Mouse (Mus musculus): ENCODE results near the gene Mis18a. TPM values are rescaled to one million over a fixed set of nuclear protein-coding genes. Genes with fewer than 3 reads are reported as not detected.

Mis18a gene
- polyA plus RNA-seq, 2 experiments, result 31.1 to 46.7 TPM

- no peak overlapping the region for H3K27ac ChIP-seq
- H3K27me3 ChIP-seq (ENCODE audit: control insufficient read depth, insufficient read depth, low read length), result no peaks in the 10 kb centered on the region
- no peaks in the 10 kb centered on the region for H3K36me3 ChIP-seq (replicated peaks; ENCODE audit: control insufficient read depth, insufficient read depth, low read depth)
- H3K9ac ChIP-seq (replicated peaks), result no peak overlapping the region
- H3K4me3 ChIP-seq (ENCODE audit: insufficient read depth in 1 of 2, low read depth in 2 of 2, low read length in 2 of 2), result no peak overlapping the region
- ATAC-seq (ENCODE audit: insufficient read depth) (no peak), DNase-seq (ENCODE audit: low read depth in 3 of 3, low spot score in 3 of 3) (no peak)
- no peaks in the 10 kb centered on the region for H3K9me3 ChIP-seq (ENCODE audit: control insufficient read depth, low read length)
- H3K4me1 ChIP-seq (replicated peaks; ENCODE audit: control insufficient read depth in 2 of 2, insufficient read depth in 2 of 2, low read length in 1 of 2), result no peaks in the 10 kb centered on the region; a peak in 1 of 4 replicates
- no peak overlapping the region for H3K4me2 ChIP-seq (ENCODE audit: low read depth)
- no peak for TF ChIP-seq EP300 (IDR thresholded peaks at IDR 0.05; ENCODE audit: low read depth)
- no peak for TF ChIP-seq CTCF (IDR thresholded peaks at IDR 0.05; ENCODE audit: low read depth)
- 55% methylated on average over 13 of the region's 13 CpGs for WGBS (ENCODE audit: insufficient replicate concordance)
These were observed 22.9 kb downstream of the Mis18a start for GRCm38 (mm10) chr16:90704161-90704825.

GRCm38 (mm10) chr16:90703646-90704045 lies 23.6 kb downstream of the Mis18a start:
- Histone ChIP-seq H3K9ac (replicated peaks) (no peak overlapping the region), H3K4me1 (replicated peaks; ENCODE audit: control insufficient read depth in 2 of 2, insufficient read depth in 2 of 2, low read length in 1 of 2) (no peaks in the 10 kb centered on the region; a peak in 1 of 4 replicates), H3K36me3 (replicated peaks; ENCODE audit: control insufficient read depth, insufficient read depth, low read depth) (no peaks in the 10 kb centered on the region), H3K27ac (no peak overlapping the region), H3K9me3 (ENCODE audit: control insufficient read depth, low read length) (no peaks in the 10 kb centered on the region), H3K27me3 (ENCODE audit: control insufficient read depth, insufficient read depth, low read length) (no peaks in the 10 kb centered on the region), H3K4me3 (ENCODE audit: insufficient read depth in 1 of 2, low read depth in 2 of 2, low read length in 2 of 2) (no peak overlapping the region), H3K4me2 (ENCODE audit: low read depth) (no peak overlapping the region)
- ATAC-seq (ENCODE audit: insufficient read depth) (no peak), DNase-seq (ENCODE audit: low read depth in 3 of 3, low spot score in 3 of 3) (no peak)
- TF ChIP-seq EP300 (IDR thresholded peaks at IDR 0.05; ENCODE audit: low read depth) (no peak), CTCF (IDR thresholded peaks at IDR 0.05; ENCODE audit: low read depth) (no peak)
- 4% methylated on average over 1 of the region's 1 CpGs for WGBS (ENCODE audit: insufficient replicate concordance)

- DNase-seq (ENCODE audit: low read depth in 3 of 3, low spot score in 3 of 3) (no peak), ATAC-seq (ENCODE audit: insufficient read depth) (no peak)
- Histone ChIP-seq H3K36me3 (replicated peaks; ENCODE audit: control insufficient read depth, insufficient read depth, low read depth) (no peaks in the 10 kb centered on the region), H3K4me1 (replicated peaks; ENCODE audit: control insufficient read depth in 2 of 2, insufficient read depth in 2 of 2, low read length in 1 of 2) (no peaks in the 10 kb centered on the region; a peak in 1 of 4 replicates), H3K9me3 (ENCODE audit: control insufficient read depth, low read length) (no peaks in the 10 kb centered on the region), H3K4me2 (ENCODE audit: low read depth) (no peak overlapping the region), H3K4me3 (ENCODE audit: insufficient read depth in 1 of 2, low read depth in 2 of 2, low read length in 2 of 2) (no peak overlapping the region), H3K27ac (no peak overlapping the region), H3K27me3 (ENCODE audit: control insufficient read depth, insufficient read depth, low read length) (no peaks in the 10 kb centered on the region), H3K9ac (replicated peaks) (no peak overlapping the region)
- TF ChIP-seq CTCF (IDR thresholded peaks at IDR 0.05; ENCODE audit: low read depth) (no peak), EP300 (IDR thresholded peaks at IDR 0.05; ENCODE audit: low read depth) (no peak)
- WGBS (ENCODE audit: insufficient replicate concordance), result 77% methylated on average over 2 of the region's 2 CpGs
These were observed 25.7 kb downstream of the Mis18a start for GRCm38 (mm10) chr16:90701541-90701940.

DNA sequence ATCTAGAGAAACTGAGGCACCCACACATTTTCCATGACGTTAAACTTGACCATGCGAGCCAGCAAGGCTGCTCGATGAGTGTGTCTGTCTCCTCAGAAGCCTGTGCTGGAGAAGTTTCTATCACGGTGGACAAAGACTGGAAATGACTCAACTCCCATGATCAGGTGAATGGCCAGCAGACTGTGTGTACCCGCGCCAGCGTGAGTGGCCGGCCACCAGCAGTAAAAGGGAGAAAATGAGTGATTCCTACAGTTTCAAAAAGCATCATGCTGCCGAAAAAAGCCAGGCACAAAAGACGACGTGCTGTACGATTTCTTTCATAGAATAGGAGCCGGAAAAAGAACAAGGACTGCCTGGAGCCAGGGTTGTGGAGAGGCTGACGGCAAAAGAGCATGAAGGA lies 27.8 kb downstream of the Mis18a start:
- Histone ChIP-seq H3K9me3 (ENCODE audit: control insufficient read depth, low read length) (no peaks in the 10 kb centered on the region), H3K4me2 (ENCODE audit: low read depth) (no peak overlapping the region), H3K9ac (replicated peaks) (no peak overlapping the region), H3K4me3 (ENCODE audit: insufficient read depth in 1 of 2, low read depth in 2 of 2, low read length in 2 of 2) (no peak overlapping the region), H3K36me3 (replicated peaks; ENCODE audit: control insufficient read depth, insufficient read depth, low read depth) (no peaks in the 10 kb centered on the region), H3K27ac (no peak overlapping the region), H3K27me3 (ENCODE audit: control insufficient read depth, insufficient read depth, low read length) (no peaks in the 10 kb centered on the region), H3K4me1 (replicated peaks; ENCODE audit: control insufficient read depth in 2 of 2, insufficient read depth in 2 of 2, low read length in 1 of 2) (no peaks in the 10 kb centered on the region; a peak in 1 of 4 replicates)
- WGBS (ENCODE audit: insufficient replicate concordance), result 70% methylated on average over 14 of the region's 14 CpGs
- ATAC-seq (ENCODE audit: insufficient read depth) (no peak), DNase-seq (ENCODE audit: low read depth in 3 of 3, low spot score in 3 of 3) (no peak)
- TF ChIP-seq EP300 (IDR thresholded peaks at IDR 0.05; ENCODE audit: low read depth), result no peak
- no peak for TF ChIP-seq CTCF (IDR thresholded peaks at IDR 0.05; ENCODE audit: low read depth)

DNA sequence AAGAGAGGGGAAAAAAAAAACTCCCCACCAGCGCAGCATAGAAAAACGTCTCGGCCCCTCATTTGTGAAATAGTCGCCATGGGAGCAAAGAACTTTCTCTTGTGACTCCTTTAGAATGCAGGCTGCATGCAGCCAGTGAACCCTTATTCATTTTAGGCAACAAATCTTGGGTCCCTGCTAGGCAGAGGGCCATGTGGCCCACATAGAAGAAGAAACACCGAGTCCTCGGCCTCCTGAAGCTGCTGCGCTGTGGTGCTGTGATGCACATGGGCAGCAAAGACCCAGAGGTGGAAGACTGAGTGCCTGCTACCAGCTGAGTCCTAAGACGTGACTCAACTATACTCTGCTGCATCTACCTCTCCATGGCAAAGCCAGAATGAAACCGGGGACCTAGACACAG lies 30.9 kb downstream of the Mis18a start:
- DNase-seq (ENCODE audit: low read depth in 3 of 3, low spot score in 3 of 3) (no peak), ATAC-seq (ENCODE audit: insufficient read depth) (no peak)
- 67% methylated on average over 9 of the region's 9 CpGs for WGBS (ENCODE audit: insufficient replicate concordance)
- TF ChIP-seq EP300 (IDR thresholded peaks at IDR 0.05; ENCODE audit: low read depth), result no peak
- no peak for TF ChIP-seq CTCF (IDR thresholded peaks at IDR 0.05; ENCODE audit: low read depth)
- Histone ChIP-seq H3K4me3 (ENCODE audit: insufficient read depth in 1 of 2, low read depth in 2 of 2, low read length in 2 of 2) (no peak overlapping the region), H3K4me2 (ENCODE audit: low read depth) (no peak overlapping the region), H3K27me3 (ENCODE audit: control insufficient read depth, insufficient read depth, low read length) (no peaks in the 10 kb centered on the region), H3K9ac (replicated peaks) (no peak overlapping the region), H3K36me3 (replicated peaks; ENCODE audit: control insufficient read depth, insufficient read depth, low read depth) (no peaks in the 10 kb centered on the region), H3K4me1 (replicated peaks; ENCODE audit: control insufficient read depth in 2 of 2, insufficient read depth in 2 of 2, low read length in 1 of 2) (no peaks in the 10 kb centered on the region), H3K27ac (no peak overlapping the region), H3K9me3 (ENCODE audit: control insufficient read depth, low read length) (no peaks in the 10 kb centered on the region)
